Mouse (Mus musculus): Measurements from ENCODE around the gene Sfn. TPM values are rescaled to one million over a fixed set of nuclear protein-coding genes. Genes with fewer than 3 reads are reported as not detected.

Gene Sfn
- total and polyA plus RNA-seq, 3 experiments = 1.0 to 2.0 (median 1.1) TPM

DNA sequence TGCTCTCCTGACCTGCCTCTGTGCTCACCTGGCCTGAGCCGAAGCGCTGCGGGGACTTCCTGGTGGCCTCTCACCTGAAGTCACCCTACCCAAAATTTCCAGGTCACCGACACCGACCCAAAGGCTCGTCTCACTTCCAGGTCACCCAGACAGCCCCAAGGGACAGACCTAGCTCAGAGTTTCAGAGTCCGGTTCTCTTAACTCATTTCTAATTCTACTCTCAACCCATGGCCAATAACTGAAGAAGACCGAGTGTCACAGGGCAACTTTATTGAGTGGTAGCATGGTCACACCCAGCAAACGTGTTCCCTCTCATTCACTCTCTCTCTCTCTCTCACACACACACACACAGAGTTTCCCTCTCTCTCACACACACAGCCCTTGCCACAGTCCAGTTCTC, 1.7 kb downstream of the Sfn start:
- Histone ChIP-seq H3K4me1 (ENCODE audit: control insufficient read depth in 1 of 2, insufficient read depth in 2 of 2) (peaks cover 13 to 41% of the 10 kb centered on the region in 2 experiments), H3K79me2 (replicated peaks; ENCODE audit: control insufficient read depth, extremely low read depth, insufficient read depth, poor library complexity, severe bottlenecking) (no peaks in the 10 kb centered on the region), H3K27me3 (replicated peaks) (no peaks in the 10 kb centered on the region), H3K4me3 (replicated peaks in 1 of 3; ENCODE audit: low read depth in 2 of 3, low read length in 2 of 3, poor library complexity in 1 of 3) (peak overlapping the region in 2 of 3 experiments; percentile 49 to 52), H3K4me2 (ENCODE audit: insufficient read depth, low read depth, poor library complexity, severe bottlenecking) (peak overlapping the region; percentile 80), H3K27ac (ENCODE audit: insufficient read depth, low read depth) (peak overlapping the region; percentile 87), H3K36me3 (replicated peaks in 1 of 2; ENCODE audit: control insufficient read depth in 1 of 2, insufficient read depth in 1 of 2, low read length in 1 of 2) (peaks cover 5 to 36% of the 10 kb centered on the region in 2 experiments), H3K9ac (ENCODE audit: insufficient read depth, low read depth) (peak overlapping the region; percentile 44), H3K9me3 (replicated peaks; ENCODE audit: low read length) (no peaks in the 10 kb centered on the region)
- TF ChIP-seq TCF12 (IDR thresholded peaks at IDR 0.05; ENCODE audit: low read depth, low read length) = no peak
- 0 out of 2 replicates have a peak, but pooled peaks have one; percentile 22 for TF ChIP-seq ELF1 (IDR thresholded peaks at IDR 0.05; ENCODE audit: low read depth, low read length)
- no peak for TF ChIP-seq EP300 (IDR thresholded peaks at IDR 0.05; ENCODE audit: low read length)
- TF ChIP-seq POLR2A (IDR thresholded peaks at IDR 0.05; ENCODE audit: low read depth, low read length) = no peak; the same call in 1 of the 2 replicates
- no peak for TF ChIP-seq SMC3 (IDR thresholded peaks at IDR 0.05; ENCODE audit: low read depth, low read length)
- dilution Hi-C loops (cut with MboI; ENCODE audit: extremely low pct_ligation_motif_present, extremely low pct_unique_long_range_greater_than_20kb, low sequenced_read_pairs) (no loop called here), in situ Hi-C loops (cut with MboI; ENCODE audit: low pct_ligation_motif_present, low pct_unique_long_range_greater_than_20kb, low sequenced_read_pairs) (no loop called here)
- no peak for DNase-seq (ENCODE audit: extremely low read depth)

DNA sequence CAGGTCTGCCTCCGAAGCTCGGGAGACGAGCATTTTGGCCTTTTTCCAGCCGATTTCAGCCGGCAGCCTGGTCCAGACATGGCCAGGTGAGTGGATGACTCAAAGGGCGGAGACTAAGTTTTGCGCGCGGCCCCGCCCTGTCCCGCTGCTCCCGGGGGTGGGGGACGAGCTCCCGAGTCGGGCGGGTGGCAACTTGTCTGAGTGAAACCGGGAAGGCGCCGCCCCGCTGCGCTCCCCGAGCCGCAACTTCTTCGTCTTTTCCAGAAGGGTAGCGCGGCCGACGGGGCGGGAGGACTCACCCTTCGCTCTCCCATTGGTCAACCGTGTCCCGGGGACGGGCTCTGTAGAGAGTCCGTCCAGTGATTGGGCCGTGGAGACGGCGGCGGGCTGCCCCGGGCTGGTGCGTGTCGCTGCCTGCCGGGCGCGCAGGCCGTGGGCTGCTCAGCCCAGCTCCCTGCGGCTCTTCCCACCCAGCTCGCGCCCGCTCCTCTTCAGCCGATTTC, 2.3 kb downstream of the Sfn start:
- peak overlapping the region; percentile 63 for H3K9ac ChIP-seq (ENCODE audit: insufficient read depth, low read depth)
- H3K9me3 ChIP-seq (replicated peaks; ENCODE audit: low read length) = no peaks in the 10 kb centered on the region
- in situ Hi-C loops (cut with MboI; ENCODE audit: low pct_ligation_motif_present, low pct_unique_long_range_greater_than_20kb, low sequenced_read_pairs) (loop anchor here (5.0 to 25.0 kb wide), 3 partner anchors 33 to 488 kb away; partner anchors contain the start of gene Cd52), dilution Hi-C loops (cut with MboI; ENCODE audit: extremely low pct_ligation_motif_present, extremely low pct_unique_long_range_greater_than_20kb, low sequenced_read_pairs) (no loop called here)
- TF ChIP-seq ELF1 (IDR thresholded peaks at IDR 0.05; ENCODE audit: low read depth, low read length) (peak; percentile 52; the same call in 1 of the 2 replicates), TCF12 (IDR thresholded peaks at IDR 0.05; ENCODE audit: low read depth, low read length) (peak; percentile 46; the same call in 1 of the 2 replicates), EP300 (IDR thresholded peaks at IDR 0.05; ENCODE audit: low read length) (no peak), POLR2A (IDR thresholded peaks at IDR 0.05; ENCODE audit: low read depth, low read length) (peak; percentile 81), MAX (IDR thresholded peaks at IDR 0.05; ENCODE audit: low read length) (0 out of 2 replicates have a peak, but pooled peaks have one; percentile 46), CHD2 (IDR thresholded peaks at IDR 0.05; ENCODE audit: low read length) (peak; percentile 61; the same call in 1 of the 2 replicates), ZMIZ1 (IDR thresholded peaks at IDR 0.05; ENCODE audit: low read depth, low read length) (peak; percentile 58), MAFK (IDR thresholded peaks at IDR 0.05; ENCODE audit: insufficient replicate concordance, low read length) (no peak), NRF1 (IDR thresholded peaks at IDR 0.05; ENCODE audit: low read depth, low read length) (peak; percentile 43), ZC3H11A (IDR thresholded peaks at IDR 0.05; ENCODE audit: low read depth, low read length) (no peak), NELFE (IDR thresholded peaks at IDR 0.05; ENCODE audit: low read depth, low read length) (peak; percentile 64; the same call in 1 of the 2 replicates), KAT2A (IDR thresholded peaks at IDR 0.05; ENCODE audit: insufficient replicate concordance, low read length) (no peak), MAZ (IDR thresholded peaks at IDR 0.05; ENCODE audit: low read depth, low read length) (peak; percentile 98), RAD21 (IDR thresholded peaks at IDR 0.05; ENCODE audit: low read depth, low read length) (no peak), IRF4 (IDR thresholded peaks at IDR 0.05; ENCODE audit: low read depth, low read length) (peak; percentile 94), MEF2A (IDR thresholded peaks at IDR 0.05; ENCODE audit: borderline replicate concordance, low read depth, low read length) (peak; percentile 59; the same call in 1 of the 2 replicates), USF1 (IDR thresholded peaks at IDR 0.05; ENCODE audit: low read depth, low read length) (no peak)
- peaks cover 17 to 48% of the 10 kb centered on the region in 2 experiments for H3K4me1 ChIP-seq (ENCODE audit: control insufficient read depth in 1 of 2, insufficient read depth in 2 of 2)
- H3K27me3 ChIP-seq (replicated peaks) = no peaks in the 10 kb centered on the region
- H3K4me3 ChIP-seq (replicated peaks in 1 of 3; ENCODE audit: low read depth in 2 of 3, low read length in 2 of 3, poor library complexity in 1 of 3) = peak overlapping the region; percentile 49 to 53 (median 52)
- H3K27ac ChIP-seq (ENCODE audit: insufficient read depth, low read depth) = peak overlapping the region; percentile 87
- peak overlapping the region; percentile 97 for H3K4me2 ChIP-seq (ENCODE audit: insufficient read depth, low read depth, poor library complexity, severe bottlenecking)
- no peaks in the 10 kb centered on the region for H3K79me2 ChIP-seq (replicated peaks; ENCODE audit: control insufficient read depth, extremely low read depth, insufficient read depth, poor library complexity, severe bottlenecking)
- peak; percentile 84 for DNase-seq (ENCODE audit: extremely low read depth)
- H3K36me3 ChIP-seq (replicated peaks in 1 of 2; ENCODE audit: control insufficient read depth in 1 of 2, insufficient read depth in 1 of 2, low read length in 1 of 2) = peaks cover 2 to 32% of the 10 kb centered on the region in 2 experiments

Measured in CH12.LX (cell line).